Mouse (Mus musculus) common myeloid progenitor, adult 5-6 weeks (primary cell): ENCODE measurements around the gene Oaz3. TPM values are rescaled to one million over a fixed set of nuclear protein-coding genes. Genes with fewer than 3 reads are reported as not detected.

Source experiments
- ATAC-seq: replicated peaks from 2 replicates; pipeline ENCODE4 v1.8.0; 2016; ENCODE audit warnings: low read depth, mild to moderate bottlenecking, moderate TSS enrichment, inconsistent platforms; ENCODE audit not compliant: poor library complexity, severe bottlenecking
- total RNA-seq: library from RNA; stranded (forward); fragments of 200-1000, 187-1606 nt; gene quantifications from 2 replicates; pipeline ENCODE4 v1.2.3, GENCODE M21; 2017

Oaz3 gene
- total RNA-seq, 1 experiment from 2014 or later: not detected

DNA sequence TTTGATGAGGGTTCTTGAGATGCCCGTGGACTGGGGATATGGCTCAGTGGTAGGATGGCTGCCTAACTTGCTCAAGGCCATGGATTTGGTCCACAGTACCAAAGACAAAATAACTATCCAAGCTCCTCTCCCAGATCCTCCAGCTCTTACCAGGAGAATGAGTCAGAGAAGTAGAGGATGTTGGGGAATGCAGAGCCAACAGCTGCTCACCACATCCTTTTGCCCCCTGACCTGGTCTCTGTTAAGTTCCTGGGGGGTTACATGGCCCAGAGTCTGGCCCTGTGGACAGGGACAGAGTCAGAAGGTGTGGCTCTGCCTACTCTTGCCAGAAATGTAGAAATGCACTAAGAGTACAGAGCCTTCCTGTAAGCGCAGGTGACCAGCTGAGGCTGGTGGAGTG lies 16.1 kb upstream of the Oaz3 start:
- ATAC-seq: no peak

DNA sequence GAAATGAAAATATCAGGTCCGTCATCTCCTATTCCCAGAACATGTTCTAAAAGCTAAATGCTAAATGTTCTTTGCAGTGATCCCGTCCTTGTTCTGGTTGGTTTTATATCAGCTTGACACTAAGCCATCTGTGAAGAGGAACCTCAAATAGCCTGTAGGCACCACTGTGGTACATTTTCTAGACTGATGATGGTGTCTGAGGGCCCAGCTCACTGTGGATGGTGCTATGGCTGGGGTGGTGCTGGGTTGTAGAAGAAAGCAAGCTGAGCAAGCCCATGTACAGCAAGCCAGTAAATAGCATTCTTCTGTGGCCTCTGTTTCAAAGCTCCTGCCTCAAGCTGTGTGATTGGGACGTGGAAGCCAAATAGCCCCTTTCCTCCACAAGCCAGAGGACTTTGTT lies 13.3 kb upstream of the Oaz3 start:
- ATAC-seq: no peak

DNA sequence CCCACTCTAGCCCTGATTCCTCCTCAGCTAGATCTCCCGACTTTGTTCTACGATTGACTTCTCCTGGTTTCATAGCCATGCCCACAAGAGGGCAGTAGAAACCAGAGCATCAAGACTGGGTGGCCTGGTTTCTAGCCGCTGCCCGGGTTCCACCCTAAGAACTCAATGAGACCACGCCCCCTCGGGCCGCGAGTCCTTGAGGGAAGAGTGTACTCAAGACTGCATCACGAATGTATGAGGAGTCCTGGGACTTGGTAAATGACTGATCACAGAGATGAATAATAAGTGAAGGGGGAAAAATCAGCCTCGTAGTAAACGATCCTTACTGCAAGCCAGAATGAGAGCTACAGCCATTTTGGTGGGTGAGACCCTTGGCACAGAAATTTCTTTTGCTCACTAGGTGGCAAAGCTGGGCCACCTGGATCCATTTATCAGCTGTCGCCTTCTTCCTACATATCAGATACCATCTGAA lies 12.8 kb upstream of the Oaz3 start:
- peak; percentile 99 for ATAC-seq

DNA sequence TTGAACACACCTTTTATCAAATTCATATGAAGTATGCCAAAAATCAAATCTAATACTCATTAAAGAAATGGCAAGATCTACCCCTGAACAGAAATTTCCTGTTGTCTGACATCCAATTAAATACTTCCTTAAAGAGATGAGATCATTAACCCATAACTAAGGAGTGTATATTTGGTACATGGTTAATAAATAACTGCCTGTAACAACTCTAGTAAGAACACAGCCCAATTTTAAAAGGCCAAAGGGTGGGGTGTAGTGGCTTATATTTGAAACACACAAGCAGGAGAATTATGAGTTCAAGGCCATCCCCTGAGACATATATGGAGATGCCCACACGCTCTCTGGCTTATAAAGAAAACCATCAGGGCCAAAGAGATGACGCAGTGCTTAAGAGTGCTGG lies 5.7 kb upstream of the Oaz3 start:
- no peak for ATAC-seq

DNA sequence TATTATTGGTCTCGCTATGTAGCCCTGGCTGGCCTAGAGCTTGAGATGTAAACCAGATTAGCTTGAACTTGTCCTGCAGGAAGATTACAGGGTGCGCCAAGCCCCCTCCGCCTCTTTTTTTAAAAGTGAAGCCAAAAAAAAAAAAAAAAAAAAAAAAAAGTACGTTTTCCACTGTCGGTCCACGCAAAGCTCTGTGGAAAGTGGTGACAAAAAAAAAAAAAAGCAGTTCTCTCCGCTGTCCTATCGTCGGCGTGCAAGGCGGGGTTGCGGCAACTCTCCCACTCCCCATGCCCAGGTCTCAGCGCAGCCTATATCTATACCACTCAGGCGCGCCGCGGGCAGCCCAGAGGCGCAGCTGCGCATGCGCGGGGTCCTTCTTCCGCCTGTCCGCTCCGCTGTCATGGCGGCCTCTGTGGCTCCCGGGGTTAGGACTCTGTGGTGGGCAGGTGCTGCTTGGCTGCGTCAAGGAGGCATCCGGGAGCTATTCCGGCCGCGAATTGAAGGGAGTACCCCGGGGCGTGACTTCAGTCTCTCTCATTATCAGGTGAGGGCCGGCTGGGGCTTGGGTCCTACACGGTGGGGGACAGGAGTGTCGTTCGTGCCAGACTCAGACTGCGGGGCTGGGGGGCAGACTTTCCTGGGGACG lies 641 bp downstream of the Oaz3 start, which contains the start of gene Mrpl9:
Gene Mrpl9, plus strand, starts transcription at position 368 of the 646 bp plus-strand sequence.
- peak; percentile 96 for ATAC-seq

DNA sequence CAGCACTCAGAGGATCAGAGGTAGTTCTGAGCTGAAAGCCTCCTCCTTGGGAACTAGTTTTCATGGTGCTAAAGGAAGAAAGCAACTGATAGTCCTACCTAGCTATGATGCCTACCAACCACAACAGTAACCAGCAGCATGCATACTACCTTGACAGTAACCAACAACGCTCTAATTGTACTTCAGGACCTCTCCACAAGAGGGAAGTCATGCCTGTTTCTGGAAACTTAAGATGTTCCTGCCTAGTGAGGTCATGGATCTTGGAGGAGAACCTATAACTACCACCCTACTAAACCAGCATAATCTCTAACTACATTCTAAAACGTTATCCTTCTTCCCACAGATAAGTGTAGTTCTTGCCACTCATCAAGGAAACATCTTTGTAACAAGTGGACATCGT lies 2.5 kb downstream of the Oaz3 start:
- peak; percentile 52 for ATAC-seq

DNA sequence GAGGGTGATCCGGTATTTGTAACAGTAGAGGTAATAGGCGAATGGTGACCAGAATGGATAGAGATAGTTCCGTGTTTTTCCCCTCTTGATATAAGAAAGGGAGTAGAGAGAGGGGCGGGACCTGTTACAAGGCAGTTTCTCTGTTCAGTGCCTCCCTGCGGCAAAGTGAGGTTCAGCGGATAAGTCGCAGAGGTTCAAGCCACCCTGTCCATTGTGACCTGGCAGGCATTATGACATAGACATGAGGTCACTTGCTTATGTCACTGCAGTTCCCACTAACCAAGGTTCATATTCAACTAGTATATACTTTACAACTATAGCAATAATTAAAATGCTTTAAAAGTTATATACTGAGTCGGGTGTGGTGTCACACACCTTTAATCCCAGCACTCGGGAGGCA lies 7.3 kb downstream of the Oaz3 start:
- no peak for ATAC-seq

DNA sequence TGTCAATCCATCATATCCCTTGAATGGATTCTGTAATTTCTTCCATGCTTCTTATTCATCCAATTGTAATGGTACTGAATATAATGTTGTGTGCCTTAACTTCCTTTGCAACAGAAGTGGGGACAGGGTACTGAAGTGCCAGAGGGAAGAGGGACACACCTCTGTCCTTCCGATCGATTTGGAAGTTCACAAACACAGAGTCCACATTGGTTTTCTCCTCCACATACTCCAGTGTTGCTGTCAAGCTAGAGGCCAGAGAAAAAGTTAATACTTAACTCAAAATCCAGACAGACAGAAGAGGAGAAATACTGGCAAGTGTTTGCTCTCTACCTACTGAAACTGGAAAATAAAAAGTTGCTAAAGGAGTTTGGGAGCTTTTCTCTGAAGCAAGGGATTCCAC lies 9.4 kb downstream of the Oaz3 start:
- no peak for ATAC-seq

DNA sequence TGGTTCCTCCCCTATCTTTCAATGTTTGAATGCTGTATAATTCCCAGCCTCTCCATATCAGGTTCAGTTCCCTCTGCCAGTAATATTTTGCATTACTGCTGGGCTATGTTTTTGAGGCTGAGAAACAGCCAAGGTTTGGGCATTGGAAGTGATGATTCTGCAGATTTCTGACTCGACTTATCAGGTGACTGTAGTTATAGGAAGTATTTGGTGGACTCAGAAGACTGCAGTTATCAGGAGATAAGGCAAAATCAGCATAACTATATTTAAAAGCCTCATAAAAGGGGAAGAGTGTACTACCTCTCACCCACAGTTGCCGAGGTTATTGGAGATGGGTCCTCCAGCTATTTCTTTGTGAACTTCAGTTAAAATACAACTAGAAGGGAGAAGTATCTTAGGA lies 12.7 kb downstream of the Oaz3 start:
- ATAC-seq: peak; percentile 50; the same call in 1 of the 2 replicates

DNA sequence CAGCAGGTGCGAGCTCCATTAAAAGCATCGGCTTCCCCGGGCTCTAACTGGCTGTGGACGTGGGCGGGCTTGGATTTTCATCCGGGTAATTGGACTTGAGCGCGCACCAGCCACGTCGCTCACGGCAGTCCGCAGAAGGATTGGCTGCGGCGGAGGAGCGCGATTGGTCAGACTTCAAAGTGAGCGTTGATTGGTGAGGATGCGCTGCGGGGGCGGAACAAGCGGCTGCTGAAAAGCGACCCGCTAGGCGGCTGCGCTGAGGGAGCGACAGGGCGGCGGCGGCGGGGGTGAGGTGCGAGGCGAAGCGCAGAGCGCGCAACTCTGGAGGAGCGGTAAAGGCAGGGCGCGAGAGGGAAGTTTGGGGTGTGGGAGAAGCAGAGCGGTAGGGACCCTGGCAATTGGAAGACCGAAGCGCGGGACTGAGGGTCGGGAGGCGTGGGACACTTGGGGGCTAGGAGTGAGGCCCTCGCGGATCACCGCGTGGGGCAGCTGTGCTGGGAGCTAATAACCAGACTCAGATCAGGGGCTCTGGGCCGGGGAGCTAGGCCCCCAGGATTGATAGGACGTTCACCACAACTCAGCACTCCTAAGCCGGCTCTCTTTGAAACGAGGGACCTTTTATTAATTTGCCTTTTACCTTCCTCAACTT lies 30.6 kb downstream of the Oaz3 start, which contains the start of gene Tdrkh:
Gene Tdrkh, plus strand, starts transcription at position 243 of the 649 bp plus-strand sequence.
- ATAC-seq: peak; percentile 98

DNA sequence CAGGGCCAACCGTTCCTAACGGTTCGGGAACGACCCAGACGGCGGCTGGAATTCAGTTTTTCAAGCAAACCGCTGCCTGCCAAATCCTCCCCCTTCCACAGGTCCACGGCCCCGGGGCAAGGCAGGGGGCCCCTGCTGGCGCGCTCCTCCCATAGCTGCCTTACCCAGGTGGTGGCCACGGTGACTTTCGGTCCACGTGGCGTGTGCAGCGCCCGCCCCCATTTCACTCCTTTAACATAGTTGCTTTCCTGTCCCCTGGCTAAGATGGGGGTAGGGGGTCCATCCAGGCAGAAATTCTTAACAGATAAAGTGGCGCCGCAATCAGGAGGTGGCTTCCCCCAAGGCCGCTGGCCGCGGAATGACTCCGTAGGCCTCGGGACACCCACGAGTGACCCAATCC lies 31.2 kb downstream of the Oaz3 start:
- peak; percentile 37 for ATAC-seq

DNA sequence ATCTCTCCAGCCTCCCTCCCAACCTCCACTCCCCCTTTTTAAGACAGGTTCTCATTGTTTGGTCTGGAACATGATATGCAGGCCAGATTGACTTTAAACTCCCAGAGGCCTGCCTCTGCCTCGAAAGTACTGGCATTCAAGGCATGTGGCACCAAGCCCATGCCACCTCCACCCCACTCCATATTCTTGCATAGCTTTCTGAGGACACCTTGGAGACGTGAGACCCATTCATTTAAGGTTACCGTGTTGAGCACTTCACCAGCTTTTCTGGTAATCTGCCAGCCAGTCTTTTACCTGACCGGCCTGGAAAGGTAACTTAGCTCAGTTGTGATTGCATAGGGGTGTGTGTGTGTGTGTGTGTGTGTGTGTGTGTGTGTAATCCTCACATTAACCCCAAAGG lies 38.2 kb downstream of the Oaz3 start:
- no peak for ATAC-seq

DNA sequence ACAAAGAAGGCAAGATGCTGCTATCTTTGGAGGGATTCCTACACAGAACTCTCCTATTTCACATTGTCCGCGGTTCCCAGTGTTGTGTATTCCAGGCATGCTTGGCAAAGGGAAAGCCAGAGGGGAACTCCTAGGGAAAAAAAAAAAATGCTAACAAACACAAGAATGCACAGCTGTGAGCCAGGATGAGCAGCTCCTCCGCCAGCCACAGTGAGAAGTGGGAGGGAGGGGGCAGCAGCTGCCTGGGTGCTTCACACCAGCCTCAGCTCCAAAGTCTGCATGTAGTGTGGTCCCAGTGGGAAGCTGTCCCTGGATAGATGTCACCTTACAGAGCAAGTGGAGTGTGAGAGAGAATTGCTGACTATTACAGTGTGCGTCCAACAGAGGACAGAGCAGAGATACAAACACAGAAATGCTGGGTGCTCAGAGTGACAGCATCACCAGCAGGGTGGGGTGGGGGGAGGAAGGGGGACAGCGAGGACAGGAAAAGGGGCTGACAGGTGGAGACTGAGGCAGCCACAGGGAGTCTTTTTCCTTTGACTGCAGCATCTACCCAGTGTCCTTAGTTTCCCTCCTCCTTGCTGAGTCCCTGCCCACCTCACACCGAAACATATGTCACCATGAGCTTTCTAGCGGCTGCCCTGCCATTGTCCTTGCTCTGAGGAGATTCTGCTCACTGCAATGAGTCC lies 39.2 kb downstream of the Oaz3 start:
- no peak for ATAC-seq

DNA sequence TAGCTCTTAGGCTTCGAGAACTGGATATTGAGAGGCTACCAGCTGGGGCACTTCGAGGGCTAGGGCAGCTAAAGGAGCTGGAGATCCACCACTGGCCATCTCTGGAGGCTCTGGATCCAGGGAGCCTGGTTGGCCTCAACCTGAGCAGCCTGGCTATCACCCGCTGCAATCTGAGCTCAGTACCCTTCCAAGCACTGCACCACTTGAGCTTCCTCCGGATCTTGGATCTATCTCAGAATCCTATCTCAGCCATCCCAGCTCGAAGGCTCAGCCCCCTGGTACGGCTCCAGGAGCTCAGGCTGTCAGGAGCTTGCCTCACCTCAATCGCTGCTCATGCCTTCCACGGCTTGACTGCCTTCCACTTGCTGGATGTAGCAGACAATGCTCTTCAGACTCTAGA lies 41.3 kb downstream of the Oaz3 start:
- no peak for ATAC-seq

DNA sequence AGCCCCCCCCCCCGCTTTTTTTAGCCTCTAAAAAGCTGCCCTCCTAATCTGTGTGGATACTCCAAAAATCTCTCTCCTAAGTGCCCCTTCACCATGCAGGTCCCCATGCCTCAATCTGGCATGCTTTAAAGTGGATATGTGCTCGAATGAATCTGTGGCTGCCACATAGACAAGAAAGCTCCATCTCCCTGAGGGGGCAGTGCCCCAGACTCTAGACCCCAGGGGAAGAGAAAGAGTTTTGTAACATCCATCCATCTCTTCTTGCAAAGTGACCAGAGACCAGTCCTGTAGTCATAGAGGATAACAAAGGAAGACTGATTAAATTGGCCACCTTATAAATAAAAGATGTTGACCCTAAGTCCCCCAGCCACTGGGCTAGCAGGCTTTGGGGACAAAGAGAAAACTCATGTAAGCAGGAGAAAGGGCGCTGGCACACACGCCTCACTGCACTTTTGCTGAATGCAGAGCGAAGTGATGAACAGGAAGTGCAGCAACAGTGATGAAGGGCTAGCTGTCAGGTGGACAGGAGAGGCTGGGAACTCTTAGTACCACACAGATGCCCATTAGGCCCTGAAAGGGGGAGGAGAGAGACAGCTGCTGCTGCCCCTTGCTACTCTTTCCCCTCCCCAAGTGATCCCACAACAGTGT lies 43.9 kb downstream of the Oaz3 start:
- no peak for ATAC-seq

DNA sequence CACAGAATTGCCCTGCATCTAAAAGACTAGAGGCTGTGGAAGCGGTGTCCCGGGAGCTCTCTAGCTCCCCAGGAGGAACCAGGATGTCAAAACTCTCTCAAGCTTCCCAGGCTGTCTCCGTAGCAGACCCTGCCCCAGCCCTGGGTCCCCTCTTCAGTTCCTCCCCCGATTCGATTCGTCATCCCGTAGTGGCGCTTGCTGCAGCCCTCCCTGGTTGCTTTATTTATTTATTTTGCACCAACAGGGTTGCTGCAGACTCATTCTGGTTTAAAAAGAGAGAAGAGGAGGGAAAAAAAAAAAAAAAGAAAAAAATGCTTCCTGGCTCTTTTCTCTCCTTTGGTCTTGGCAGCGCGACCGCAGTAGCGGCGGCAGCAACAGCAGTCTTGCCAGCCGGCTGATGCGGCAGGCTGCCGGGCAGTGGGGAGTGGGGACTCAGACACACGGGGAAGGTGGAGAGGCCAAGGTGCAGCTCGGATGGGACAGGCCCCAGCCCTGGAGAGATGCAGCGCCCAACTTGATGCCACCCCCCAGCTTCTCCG lies 44.7 kb downstream of the Oaz3 start:
- peak; percentile 68 for ATAC-seq

DNA sequence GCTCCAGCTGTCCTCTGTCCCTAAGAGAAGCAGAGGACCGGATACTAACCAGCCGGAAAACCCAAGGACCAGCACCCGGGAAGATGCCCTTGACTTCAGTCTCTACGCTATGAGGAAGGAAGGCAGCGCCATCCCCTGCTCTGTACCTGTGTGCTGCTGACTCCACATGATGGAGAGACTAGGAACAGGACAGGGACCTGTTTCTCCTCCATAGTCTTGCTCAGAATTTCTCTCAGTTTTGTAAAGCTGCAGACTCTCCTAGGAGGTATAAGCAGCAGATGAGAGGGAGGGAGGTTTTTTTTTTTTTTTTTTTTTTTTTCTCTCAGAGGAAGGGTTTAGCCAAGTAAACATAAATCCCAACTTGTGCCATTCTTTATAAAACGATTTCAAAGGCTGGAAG lies 45.5 kb downstream of the Oaz3 start, which contains the start of gene Lingo4:
Gene Lingo4, plus strand, starts transcription at position 301 of the 400 bp plus-strand sequence.
- ATAC-seq: no peak

DNA sequence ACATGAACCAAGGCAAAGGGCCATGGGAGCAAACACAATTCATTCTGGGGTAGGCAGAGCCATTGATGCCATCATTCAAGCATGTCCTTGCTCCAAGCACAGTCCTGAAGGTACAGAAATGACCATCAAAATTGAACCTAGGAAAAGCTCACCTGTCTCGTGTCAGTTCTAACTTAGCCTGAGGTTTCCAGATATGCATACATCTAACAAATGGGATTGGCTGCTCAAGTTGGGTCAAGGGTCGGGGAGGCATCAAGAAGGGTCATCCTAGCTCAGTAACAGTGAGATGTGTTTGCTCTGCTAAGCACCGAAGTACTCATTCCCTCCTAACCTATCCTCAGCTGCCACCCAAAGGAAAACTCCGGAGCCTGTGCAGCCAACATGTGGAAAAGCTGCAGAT lies 46.9 kb downstream of the Oaz3 start:
- no peak for ATAC-seq

DNA sequence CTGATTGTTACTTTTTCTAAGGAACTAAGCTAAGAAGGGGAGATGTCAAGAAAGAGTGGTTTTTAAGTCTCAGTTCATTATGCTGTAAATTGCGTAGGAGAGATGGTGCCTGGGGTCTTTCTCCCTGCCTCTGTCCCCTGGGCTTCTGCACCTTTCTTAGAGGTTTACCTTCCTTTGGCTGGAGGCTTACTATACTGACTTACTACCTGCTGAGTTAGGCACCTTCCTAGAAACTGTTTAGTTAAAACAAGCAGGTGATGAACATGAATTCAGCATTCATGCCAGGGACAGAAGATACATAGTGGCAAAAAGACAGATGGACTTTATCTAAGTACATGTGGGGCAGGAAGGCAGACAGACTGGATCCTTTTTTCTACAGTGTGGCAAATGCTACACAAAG lies 47.4 kb downstream of the Oaz3 start:
- no peak for ATAC-seq

DNA sequence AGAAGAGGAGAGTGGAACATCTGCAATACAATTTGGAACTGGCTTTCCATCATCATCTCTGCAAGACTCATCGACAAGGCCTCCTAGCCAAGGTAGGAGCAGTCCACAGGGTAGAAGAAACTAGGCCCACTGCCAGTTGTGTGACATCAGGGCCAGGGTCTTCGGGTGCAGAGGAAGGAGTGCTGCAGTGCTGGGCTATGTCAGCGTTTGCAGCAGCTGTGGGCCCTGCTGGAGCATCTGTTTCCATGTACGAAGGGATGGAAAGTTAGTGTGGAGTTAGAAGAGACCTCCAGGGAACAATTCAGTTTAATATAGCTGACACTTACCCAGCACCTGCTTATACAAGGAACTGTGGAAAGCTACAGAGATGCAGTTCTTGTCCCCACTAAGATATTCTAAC lies 50.7 kb downstream of the Oaz3 start:
- ATAC-seq: no peak
